Mouse (Mus musculus): ENCODE measurements around the gene Itih4. TPM values are rescaled to one million over a fixed set of nuclear protein-coding genes. Genes with fewer than 3 reads are reported as not detected.

Itih4 gene
- 0.35 TPM for polyA plus RNA-seq (2014; fragmentation: Illumina TruSeq; extraction: RNeasy Lipid Tissue Mini Kit (QIAGEN cat#74804); ENCODE audit: low read depth, low replicate concordance)

DNA sequence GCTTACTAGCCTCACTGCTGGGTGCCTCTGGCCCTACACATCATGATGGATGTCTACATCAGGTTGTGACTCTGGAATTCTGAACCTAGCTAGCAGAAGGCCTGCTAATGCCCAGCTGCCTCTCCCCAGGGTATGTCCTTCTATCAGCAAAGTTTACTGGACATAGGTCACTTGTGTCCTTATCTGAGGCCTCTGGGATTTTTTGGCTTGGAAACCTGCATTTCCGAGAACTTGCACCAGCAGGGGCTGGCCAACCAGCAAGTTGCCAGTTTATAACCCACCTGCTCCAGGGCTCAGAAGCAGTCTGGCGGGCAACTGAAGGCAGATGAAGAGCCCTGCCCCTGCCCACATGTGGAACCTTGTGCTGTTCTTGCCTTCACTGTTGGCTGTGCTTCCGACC is at the start of gene Itih4:
Gene Itih4, plus strand, starts transcription at position 273 of the 400 bp plus-strand sequence.

DNA sequence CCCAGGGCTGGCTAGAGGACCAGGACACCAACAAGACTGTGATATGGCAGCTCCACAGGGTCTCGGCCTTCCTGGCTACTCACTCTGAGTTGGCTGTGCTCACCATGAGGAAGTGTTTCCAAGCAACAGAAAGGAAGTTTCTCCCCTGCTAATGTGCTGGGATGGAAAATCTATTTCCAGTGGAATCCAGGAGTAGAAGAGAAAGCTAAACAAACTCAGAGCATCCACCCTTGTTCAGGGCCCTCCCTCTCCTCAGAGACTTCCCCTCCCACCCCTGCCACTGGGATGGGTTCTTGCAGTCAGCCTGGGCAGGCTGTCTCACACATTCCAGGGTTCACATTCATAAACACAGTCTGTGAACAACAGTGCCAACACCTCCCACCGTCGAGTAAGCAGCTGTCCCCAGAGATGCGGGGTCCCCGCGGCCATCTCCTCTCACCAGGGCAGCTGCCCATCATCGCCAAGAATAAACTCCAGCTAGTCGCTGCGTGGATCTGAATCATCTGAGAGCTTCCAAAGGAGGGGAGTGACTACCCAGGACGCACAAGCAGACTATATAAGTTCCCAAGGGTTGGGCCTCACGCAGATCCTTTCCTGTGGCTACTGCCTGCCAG is 7.2 kb upstream of the Itih4 start, which contains the start of gene Mustn1:
Gene Mustn1, plus strand, starts transcription at position 243 of the 614 bp plus-strand sequence.

DNA sequence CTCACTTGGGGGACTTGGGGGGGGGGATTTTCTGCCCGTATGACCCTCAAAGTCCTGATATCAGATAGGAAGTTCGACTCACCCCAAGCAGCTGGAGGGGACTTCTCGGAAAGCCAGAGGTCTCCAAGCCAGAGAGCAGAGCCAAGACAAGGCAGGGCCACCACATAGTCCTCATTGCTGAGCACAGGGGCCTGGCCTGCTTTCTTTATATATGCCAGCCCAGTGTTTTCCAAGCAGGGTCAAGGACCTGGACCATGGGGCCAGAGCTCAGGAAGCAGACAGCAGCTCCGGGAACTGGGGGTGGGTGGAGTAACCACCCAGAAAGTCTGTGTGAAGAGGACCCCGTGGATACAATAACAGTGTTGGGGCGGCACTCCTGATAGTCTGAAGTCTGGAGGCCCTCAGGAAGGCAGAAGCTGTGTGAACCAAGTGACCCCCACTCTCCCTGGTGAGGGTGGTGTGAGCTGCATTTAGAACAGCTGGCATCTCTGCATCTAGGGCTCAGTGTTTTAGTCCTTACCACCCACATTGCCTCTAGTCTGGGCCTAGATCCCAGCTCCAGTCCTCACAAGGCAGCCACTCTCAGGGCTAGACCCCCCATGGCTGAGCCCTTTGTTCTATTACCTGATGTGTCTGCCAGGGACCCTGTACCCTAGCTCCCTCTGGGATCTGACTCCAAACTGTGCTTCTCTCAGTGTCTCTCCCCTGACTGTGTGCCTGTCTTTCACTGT is 37.3 kb downstream of the Itih4 start, which contains the start of gene Itih3:
Gene Itih3, minus strand, starts transcription at position 386 of the 731 bp plus-strand sequence.

GRCm38 (mm10) chr14:30943038-30943437 is 56.8 kb downstream of the Itih4 start, which contains the start of gene Itih1:
TSS of gene Itih1 (minus strand) at chr14:30943289.

GRCm38 (mm10) chr14:30951154-30951825 is 65.0 kb downstream of the Itih4 start, which contains the start of gene Nek4:
TSS of gene Nek4 (plus strand) at chr14:30951377.

Other genes with a start within 250 kb of the Itih4 start
- gene Rft1, start 232.1 kb upstream of the Itih4 start, polyA plus RNA-seq (2014; fragmentation: Illumina TruSeq; extraction: RNeasy Lipid Tissue Mini Kit (QIAGEN cat#74804); ENCODE audit: low read depth, low replicate concordance), result 39.8 TPM
- gene Sfmbt1, start 171.6 kb upstream of the Itih4 start, polyA plus RNA-seq (2014; fragmentation: Illumina TruSeq; extraction: RNeasy Lipid Tissue Mini Kit (QIAGEN cat#74804); ENCODE audit: low read depth, low replicate concordance), result 21.9 TPM
- 8.3 TPM for gene Tmem110, start 60.9 kb upstream of the Itih4 start, polyA plus RNA-seq (2014; fragmentation: Illumina TruSeq; extraction: RNeasy Lipid Tissue Mini Kit (QIAGEN cat#74804); ENCODE audit: low read depth, low replicate concordance)
- 0.52 TPM for gene Mustn1, start 7.3 kb upstream of the Itih4 start, polyA plus RNA-seq (2014; fragmentation: Illumina TruSeq; extraction: RNeasy Lipid Tissue Mini Kit (QIAGEN cat#74804); ENCODE audit: low read depth, low replicate concordance)
- not detected for gene Itih3, start 37.3 kb downstream of the Itih4 start, polyA plus RNA-seq (2014; fragmentation: Illumina TruSeq; extraction: RNeasy Lipid Tissue Mini Kit (QIAGEN cat#74804); ENCODE audit: low read depth, low replicate concordance)
- not detected for gene Itih1, start 56.8 kb downstream of the Itih4 start, polyA plus RNA-seq (2014; fragmentation: Illumina TruSeq; extraction: RNeasy Lipid Tissue Mini Kit (QIAGEN cat#74804); ENCODE audit: low read depth, low replicate concordance)
- gene Nek4, start 64.9 kb downstream of the Itih4 start, polyA plus RNA-seq (2014; fragmentation: Illumina TruSeq; extraction: RNeasy Lipid Tissue Mini Kit (QIAGEN cat#74804); ENCODE audit: low read depth, low replicate concordance), result 18.3 TPM
- 154 TPM for gene Glt8d1, start 114.9 kb downstream of the Itih4 start, polyA plus RNA-seq (2014; fragmentation: Illumina TruSeq; extraction: RNeasy Lipid Tissue Mini Kit (QIAGEN cat#74804); ENCODE audit: low read depth, low replicate concordance)
- gene Spcs1, start 115.2 kb downstream of the Itih4 start, polyA plus RNA-seq (2014; fragmentation: Illumina TruSeq; extraction: RNeasy Lipid Tissue Mini Kit (QIAGEN cat#74804); ENCODE audit: low read depth, low replicate concordance), result 454 TPM
- gene Pbrm1, start 132.7 kb downstream of the Itih4 start, polyA plus RNA-seq (2014; fragmentation: Illumina TruSeq; extraction: RNeasy Lipid Tissue Mini Kit (QIAGEN cat#74804); ENCODE audit: low read depth, low replicate concordance), result 93.6 TPM
- 211 TPM for gene Gnl3, start 132.7 kb downstream of the Itih4 start, polyA plus RNA-seq (2014; fragmentation: Illumina TruSeq; extraction: RNeasy Lipid Tissue Mini Kit (QIAGEN cat#74804); ENCODE audit: low read depth, low replicate concordance)
- 16.9 TPM for gene Smim4, start 242.5 kb downstream of the Itih4 start, polyA plus RNA-seq (2014; fragmentation: Illumina TruSeq; extraction: RNeasy Lipid Tissue Mini Kit (QIAGEN cat#74804); ENCODE audit: low read depth, low replicate concordance)
- 1.5 TPM for gene Nt5dc2, start 244.6 kb downstream of the Itih4 start, polyA plus RNA-seq (2014; fragmentation: Illumina TruSeq; extraction: RNeasy Lipid Tissue Mini Kit (QIAGEN cat#74804); ENCODE audit: low read depth, low replicate concordance)

Measured in adrenal gland, adult 10 weeks (tissue).